Mouse (Mus musculus): Measurements from ENCODE around the gene Zfp369. TPM values are rescaled to one million over a fixed set of nuclear protein-coding genes. Genes with fewer than 3 reads are reported as not detected.
"Not testable (repeated sequence)": the region's sequence is repeated elsewhere in the genome, so short reads cannot be mapped to it uniquely, and the experiment has no call there.

Zfp369 gene
- total and polyA plus RNA-seq, 3 experiments: 8.4 to 11.1 (median 9.9) TPM

DNA sequence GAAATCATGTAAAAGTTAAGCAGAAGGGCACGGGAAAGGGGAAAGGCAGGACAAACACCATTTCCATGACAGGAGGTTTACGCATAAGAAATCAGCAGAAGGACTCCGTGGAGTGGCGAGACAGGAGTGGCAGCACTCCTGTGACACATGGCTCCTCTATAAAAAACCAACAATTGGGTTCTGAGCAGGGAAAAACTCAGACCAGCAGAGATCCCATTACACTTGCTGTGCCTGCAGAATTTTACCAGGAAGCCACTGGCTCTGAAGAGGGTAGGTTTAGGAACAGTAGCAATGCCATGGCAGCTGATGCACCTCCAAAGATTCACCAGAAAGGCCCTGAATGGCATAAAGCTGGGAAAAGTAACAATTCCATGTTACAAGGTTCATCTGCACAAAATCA is 17.7 kb downstream of the Zfp369 start:
- TF ChIP-seq EP300 (IDR thresholded peaks at IDR 0.05; ENCODE audit: low read length) (no peak), ZKSCAN1 (IDR thresholded peaks at IDR 0.05; ENCODE audit: borderline replicate concordance, low read depth, low read length) (no peak)
- Histone ChIP-seq H3K4me1 (ENCODE audit: control insufficient read depth in 1 of 2, insufficient read depth in 2 of 2) (no peaks in the 10 kb centered on the region), H3K9me3 (replicated peaks; ENCODE audit: low read length) (peaks cover 43% of the 10 kb centered on the region), H3K79me2 (replicated peaks; ENCODE audit: control insufficient read depth, extremely low read depth, insufficient read depth, poor library complexity, severe bottlenecking) (no peaks in the 10 kb centered on the region), H3K27ac (ENCODE audit: insufficient read depth, low read depth) (no peak overlapping the region), H3K4me3 (replicated peaks in 1 of 3; ENCODE audit: low read depth in 2 of 3, low read length in 2 of 3, poor library complexity in 1 of 3) (no peak overlapping the region), H3K4me2 (ENCODE audit: insufficient read depth, low read depth, poor library complexity, severe bottlenecking) (no peak overlapping the region), H3K9ac (ENCODE audit: insufficient read depth, low read depth) (no peak overlapping the region), H3K36me3 (replicated peaks in 1 of 2; ENCODE audit: control insufficient read depth in 1 of 2, insufficient read depth in 1 of 2, low read length in 1 of 2) (peaks cover 57 to 61% of the 10 kb centered on the region in 2 experiments), H3K27me3 (replicated peaks) (no peaks in the 10 kb centered on the region)
- DNase-seq (ENCODE audit: extremely low read depth): no peak
- in situ Hi-C loops (cut with MboI; ENCODE audit: low pct_ligation_motif_present, low pct_unique_long_range_greater_than_20kb, low sequenced_read_pairs): loop anchor here (25.0 kb wide), 1 partner anchor 109 kb away; no protein-coding TSS in a partner anchor
- dilution Hi-C loops (cut with MboI; ENCODE audit: extremely low pct_ligation_motif_present, extremely low pct_unique_long_range_greater_than_20kb, low sequenced_read_pairs): no loop called here

DNA sequence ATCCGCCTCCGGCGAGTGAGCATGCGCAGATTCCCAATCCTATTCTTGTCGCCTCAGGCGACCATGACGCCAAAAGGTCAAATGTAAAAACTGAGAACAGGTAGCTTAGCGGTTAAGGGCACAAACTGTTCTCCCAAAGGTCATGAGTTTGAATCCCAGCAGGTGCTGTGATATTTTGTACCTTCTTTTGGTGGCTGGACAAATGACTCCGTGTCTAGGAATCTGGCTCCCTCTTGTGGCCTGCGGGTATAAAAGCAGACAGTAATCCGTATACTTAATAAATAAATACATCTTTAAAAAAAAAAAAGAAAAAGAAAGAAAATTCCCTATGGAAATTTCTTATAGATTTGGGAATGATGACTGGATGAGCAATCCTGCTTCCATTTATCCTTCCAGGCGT is 32.2 kb downstream of the Zfp369 start:
- peaks cover 18% of the 10 kb centered on the region for H3K9me3 ChIP-seq (replicated peaks; ENCODE audit: low read length)
- H3K4me3 ChIP-seq (replicated peaks in 1 of 3; ENCODE audit: low read depth in 2 of 3, low read length in 2 of 3, poor library complexity in 1 of 3); dilution Hi-C loops (cut with MboI; ENCODE audit: extremely low pct_ligation_motif_present, extremely low pct_unique_long_range_greater_than_20kb, low sequenced_read_pairs); H3K36me3 ChIP-seq (replicated peaks in 1 of 2; ENCODE audit: control insufficient read depth in 1 of 2, insufficient read depth in 1 of 2, low read length in 1 of 2); H3K9ac ChIP-seq (ENCODE audit: insufficient read depth, low read depth); in situ Hi-C loops (cut with MboI; ENCODE audit: low pct_ligation_motif_present, low pct_unique_long_range_greater_than_20kb, low sequenced_read_pairs); H3K79me2 ChIP-seq (replicated peaks; ENCODE audit: control insufficient read depth, extremely low read depth, insufficient read depth, poor library complexity, severe bottlenecking); H3K27me3 ChIP-seq (replicated peaks); H3K4me1 ChIP-seq (ENCODE audit: control insufficient read depth in 1 of 2, insufficient read depth in 2 of 2); H3K4me2 ChIP-seq (ENCODE audit: insufficient read depth, low read depth, poor library complexity, severe bottlenecking); H3K27ac ChIP-seq (ENCODE audit: insufficient read depth, low read depth): not testable (repeated sequence)
- TF ChIP-seq CTCF (conservative IDR thresholded peaks at IDR 0.05 in 1 of 2, IDR thresholded peaks at IDR 0.05 in 1 of 2; ENCODE audit: low read depth in 2 of 2, low read length in 2 of 2) (peak; percentile 11 to 49; a peak in 2 of 4 replicates), RAD21 (IDR thresholded peaks at IDR 0.05; ENCODE audit: low read depth, low read length) (peak; percentile 35)
- peak; percentile 4 for DNase-seq (ENCODE audit: extremely low read depth)

DNA sequence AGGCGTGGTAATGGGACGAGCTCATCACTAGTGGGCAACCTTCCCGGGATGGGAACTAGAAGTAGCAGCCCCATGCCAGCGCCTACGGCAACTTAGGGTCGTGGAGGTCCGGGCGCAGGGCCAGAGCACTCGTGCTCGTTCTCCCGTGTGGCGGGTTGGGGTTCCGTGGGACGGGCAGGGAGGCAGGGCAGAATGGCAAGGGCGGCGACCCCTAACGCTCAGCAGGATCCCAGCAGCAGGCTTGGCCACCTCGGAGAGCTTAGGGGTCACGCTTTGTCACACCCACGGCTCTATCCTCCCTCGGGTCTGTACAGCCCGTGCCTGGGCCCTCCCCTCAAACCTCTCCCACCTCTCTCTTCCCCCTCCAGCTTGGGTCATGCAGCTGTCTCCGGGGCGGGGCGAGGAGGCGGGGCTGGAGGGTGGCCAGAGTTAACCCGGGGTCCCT is 32.7 kb downstream of the Zfp369 start:
- H3K9ac ChIP-seq (ENCODE audit: insufficient read depth, low read depth): no peak overlapping the region
- H3K4me3 ChIP-seq (replicated peaks in 1 of 3; ENCODE audit: low read depth in 2 of 3, low read length in 2 of 3, poor library complexity in 1 of 3): no peak overlapping the region
- H3K79me2 ChIP-seq (replicated peaks; ENCODE audit: control insufficient read depth, extremely low read depth, insufficient read depth, poor library complexity, severe bottlenecking): no peaks in the 10 kb centered on the region
- dilution Hi-C loops (cut with MboI; ENCODE audit: extremely low pct_ligation_motif_present, extremely low pct_unique_long_range_greater_than_20kb, low sequenced_read_pairs) (no loop called here), in situ Hi-C loops (cut with MboI; ENCODE audit: low pct_ligation_motif_present, low pct_unique_long_range_greater_than_20kb, low sequenced_read_pairs) (no loop called here)
- H3K36me3 ChIP-seq (replicated peaks in 1 of 2; ENCODE audit: control insufficient read depth in 1 of 2, insufficient read depth in 1 of 2, low read length in 1 of 2): no peaks in the 10 kb centered on the region
- H3K27me3 ChIP-seq (replicated peaks): no peaks in the 10 kb centered on the region
- TF ChIP-seq ETS1 (conservative IDR thresholded peaks at IDR 0.05; ENCODE audit: low read depth, low read length) (no peak), UBTF (IDR thresholded peaks at IDR 0.05; ENCODE audit: low read depth, low read length) (no peak), KAT2A (IDR thresholded peaks at IDR 0.05; ENCODE audit: insufficient replicate concordance, low read length) (no peak), MAZ (IDR thresholded peaks at IDR 0.05; ENCODE audit: low read depth, low read length) (no peak), E2F4 (IDR thresholded peaks at IDR 0.05; ENCODE audit: insufficient replicate concordance, low read depth, low read length) (no peak), SMC3 (IDR thresholded peaks at IDR 0.05; ENCODE audit: low read depth, low read length) (no peak), PAX5 (IDR thresholded peaks at IDR 0.05; ENCODE audit: low read length) (no peak), NELFE (IDR thresholded peaks at IDR 0.05; ENCODE audit: low read depth, low read length) (no peak), SIN3A (IDR thresholded peaks at IDR 0.05; ENCODE audit: low read length) (no peak), EP300 (IDR thresholded peaks at IDR 0.05; ENCODE audit: low read length) (no peak), MYC (IDR thresholded peaks at IDR 0.05; ENCODE audit: low read depth, low read length) (no peak), ZC3H11A (IDR thresholded peaks at IDR 0.05; ENCODE audit: low read depth, low read length) (no peak)
- no peaks in the 10 kb centered on the region for H3K4me1 ChIP-seq (ENCODE audit: control insufficient read depth in 1 of 2, insufficient read depth in 2 of 2)
- DNase-seq (ENCODE audit: extremely low read depth): no peak
- no peak overlapping the region for H3K4me2 ChIP-seq (ENCODE audit: insufficient read depth, low read depth, poor library complexity, severe bottlenecking)
- no peak overlapping the region for H3K27ac ChIP-seq (ENCODE audit: insufficient read depth, low read depth)
- peaks cover 18% of the 10 kb centered on the region for H3K9me3 ChIP-seq (replicated peaks; ENCODE audit: low read length)

Measured in CH12.LX (cell line).